Mouse (Mus musculus) gastrocnemius, postnatal 4 days (tissue): ENCODE results near the gene Fndc3b. TPM values are rescaled to one million over a fixed set of nuclear protein-coding genes. Genes with fewer than 3 reads are reported as not detected.

ENCODE experiments used
- DNase-seq, 2 experiments: peaks; one replicate each; pipeline ENCODE4 v3.0.0; 2021 to 2022; ENCODE audit warnings: low spot score in 2 of 2, mixed read lengths in 2 of 2
- total RNA-seq, 2 experiments: library from RNA; stranded (reverse); gene quantifications; 2 replicates each; pipeline ENCODE4 v1.2.3; 2021

The Fndc3b gene
- total RNA-seq, 2 experiments from 2014 or later = 74.2 to 80.7 TPM

- no peak for DNase-seq
Observed at GRCm38 (mm10) chr3:27624974-27625591, 86.0 kb downstream of the Fndc3b start.

- no peak for DNase-seq
Observed at GRCm38 (mm10) chr3:27622451-27622850, 88.7 kb downstream of the Fndc3b start.

GRCm38 (mm10) chr3:27621176-27621575, 89.9 kb downstream of the Fndc3b start:
- no peak for DNase-seq

GRCm38 (mm10) chr3:27617733-27618132, 93.4 kb downstream of the Fndc3b start:
- no peak for DNase-seq

- no peak for DNase-seq
Observed at GRCm38 (mm10) chr3:27617237-27617499, 93.9 kb downstream of the Fndc3b start.

- peak in 1 of 2 experiments; percentile 28 for DNase-seq
Observed at GRCm38 (mm10) chr3:27616421-27617236, 94.5 kb downstream of the Fndc3b start.

GRCm38 (mm10) chr3:27615479-27615878, 95.6 kb downstream of the Fndc3b start:
- no peak for DNase-seq

- DNase-seq = no peak
Observed at GRCm38 (mm10) chr3:27613828-27614227, 97.3 kb downstream of the Fndc3b start.

GRCm38 (mm10) chr3:27613011-27613410, 98.1 kb downstream of the Fndc3b start:
- DNase-seq = no peak

- no peak for DNase-seq
Observed at GRCm38 (mm10) chr3:27611986-27612385, 99.1 kb downstream of the Fndc3b start.

- DNase-seq = no peak
Observed at GRCm38 (mm10) chr3:27610547-27610946, 100.6 kb downstream of the Fndc3b start.

GRCm38 (mm10) chr3:27610089-27610488, 101.0 kb downstream of the Fndc3b start:
- DNase-seq = no peak

- DNase-seq = peak in 1 of 2 experiments; percentile 33
Observed at GRCm38 (mm10) chr3:27607796-27608151, 103.3 kb downstream of the Fndc3b start.

- DNase-seq = peak in 1 of 2 experiments; percentile 60
Observed at GRCm38 (mm10) chr3:27607081-27607795, 103.9 kb downstream of the Fndc3b start.

- DNase-seq = no peak
Observed at GRCm38 (mm10) chr3:27606626-27607025, 104.5 kb downstream of the Fndc3b start.

- DNase-seq = no peak
Observed at GRCm38 (mm10) chr3:27605613-27606012, 105.5 kb downstream of the Fndc3b start.

GRCm38 (mm10) chr3:27605081-27605480, 106.0 kb downstream of the Fndc3b start:
- no peak for DNase-seq

- DNase-seq = no peak
Observed at GRCm38 (mm10) chr3:27604629-27605028, 106.5 kb downstream of the Fndc3b start.

GRCm38 (mm10) chr3:27603905-27604620, 107.0 kb downstream of the Fndc3b start:
- peak in 1 of 2 experiments; percentile 39 for DNase-seq

GRCm38 (mm10) chr3:27600645-27601044, 110.5 kb downstream of the Fndc3b start:
- DNase-seq = no peak

GRCm38 (mm10) chr3:27600197-27600596, 110.9 kb downstream of the Fndc3b start:
- no peak for DNase-seq
